Mouse (Mus musculus) CD4-positive helper T cell, adult 2 months (primary cell): ENCODE results near the gene Dnah1.

Experiments
- DNase-seq: peaks from one replicate; pipeline ENCODE4 v3.0.0-alpha.2; 2012; ENCODE audit warnings: low read depth, missing footprints, low spot score

Dnah1 gene

GRCm38 (mm10) chr14:31319546-31319945, 4.2 kb downstream of the Dnah1 start:
- no peak for DNase-seq

- DNase-seq: no peak
These were observed 5.9 kb downstream of the Dnah1 start for GRCm38 (mm10) chr14:31317754-31318153.

DNA sequence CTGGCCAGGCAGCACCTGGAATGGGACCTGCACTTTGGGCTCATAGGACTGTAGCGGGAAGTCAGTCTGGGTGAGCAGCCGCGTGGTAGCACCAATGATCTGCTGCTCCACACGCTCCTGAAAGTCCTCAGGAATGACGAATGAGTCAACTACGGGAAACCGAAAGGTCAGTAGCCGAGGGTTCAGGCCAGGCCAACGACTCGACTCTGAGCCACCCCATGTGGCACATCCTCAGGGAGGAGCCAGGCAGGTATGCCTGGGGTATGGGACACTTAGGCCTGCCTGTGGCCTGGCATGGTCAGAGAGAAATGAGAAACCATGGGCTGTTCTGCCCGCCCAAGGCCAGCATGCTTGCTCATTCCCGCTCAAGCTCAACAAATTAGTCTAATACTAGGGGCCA, 7.1 kb downstream of the Dnah1 start:
- no peak for DNase-seq

GRCm38 (mm10) chr14:31313192-31313591, 10.5 kb downstream of the Dnah1 start:
- no peak for DNase-seq

DNA sequence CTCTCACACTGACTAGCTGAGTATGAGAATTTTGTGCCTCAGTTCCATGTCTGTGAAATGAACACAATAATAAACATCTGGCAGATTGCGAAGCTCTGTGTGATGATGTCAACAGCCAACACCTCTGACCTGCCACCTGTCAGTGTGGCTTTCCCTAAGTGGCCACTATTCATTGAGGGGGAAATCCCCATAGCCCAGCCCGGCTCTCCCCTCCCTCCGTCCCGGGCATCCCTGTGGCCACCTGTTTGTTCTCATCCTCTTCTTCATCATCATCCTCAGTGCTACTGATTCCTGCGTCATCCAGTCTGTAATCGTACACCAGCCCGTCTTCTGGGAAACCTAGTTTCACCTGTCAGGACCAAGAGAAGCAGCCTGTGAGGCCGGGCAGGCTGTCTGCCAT, 38.0 kb downstream of the Dnah1 start:
- DNase-seq: no peak

GRCm38 (mm10) chr14:31272164-31272563, 51.5 kb downstream of the Dnah1 start:
- DNase-seq: peak; percentile 72

- no peak for DNase-seq
These were observed 52.6 kb downstream of the Dnah1 start for GRCm38 (mm10) chr14:31271121-31271520.

DNA sequence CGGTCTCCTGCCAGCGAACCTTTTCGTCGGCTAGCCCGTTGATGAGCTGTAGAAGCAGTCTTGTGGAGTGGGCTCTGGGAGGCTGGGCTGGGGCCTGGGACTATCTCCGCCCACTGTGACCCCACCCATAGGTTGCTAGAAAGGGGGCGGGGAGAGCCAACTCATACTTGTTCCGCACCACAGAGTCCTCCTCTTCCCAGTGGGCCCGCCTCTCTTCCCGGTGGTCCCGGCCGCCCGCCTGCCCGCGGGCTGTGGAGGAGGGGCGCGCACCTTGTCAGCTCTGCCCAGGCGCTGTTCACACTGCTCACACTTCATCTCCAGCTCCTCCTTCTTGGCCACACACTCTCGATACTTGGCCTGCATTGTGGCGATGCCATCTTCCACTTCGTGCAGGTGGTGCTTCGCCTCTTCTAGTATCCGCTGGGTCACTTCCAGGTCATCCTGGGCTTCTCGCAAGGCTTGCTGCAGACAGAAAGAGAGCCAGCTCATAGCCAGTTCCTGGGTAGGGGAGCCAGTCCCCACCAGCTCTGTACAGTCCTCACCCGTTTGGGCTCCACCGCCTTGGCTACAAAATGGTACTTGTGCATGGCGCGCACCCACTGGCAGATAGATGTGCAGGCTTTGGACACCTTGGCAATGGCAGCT, 54.1 kb downstream of the Dnah1 start:
- DNase-seq: no peak

DNA sequence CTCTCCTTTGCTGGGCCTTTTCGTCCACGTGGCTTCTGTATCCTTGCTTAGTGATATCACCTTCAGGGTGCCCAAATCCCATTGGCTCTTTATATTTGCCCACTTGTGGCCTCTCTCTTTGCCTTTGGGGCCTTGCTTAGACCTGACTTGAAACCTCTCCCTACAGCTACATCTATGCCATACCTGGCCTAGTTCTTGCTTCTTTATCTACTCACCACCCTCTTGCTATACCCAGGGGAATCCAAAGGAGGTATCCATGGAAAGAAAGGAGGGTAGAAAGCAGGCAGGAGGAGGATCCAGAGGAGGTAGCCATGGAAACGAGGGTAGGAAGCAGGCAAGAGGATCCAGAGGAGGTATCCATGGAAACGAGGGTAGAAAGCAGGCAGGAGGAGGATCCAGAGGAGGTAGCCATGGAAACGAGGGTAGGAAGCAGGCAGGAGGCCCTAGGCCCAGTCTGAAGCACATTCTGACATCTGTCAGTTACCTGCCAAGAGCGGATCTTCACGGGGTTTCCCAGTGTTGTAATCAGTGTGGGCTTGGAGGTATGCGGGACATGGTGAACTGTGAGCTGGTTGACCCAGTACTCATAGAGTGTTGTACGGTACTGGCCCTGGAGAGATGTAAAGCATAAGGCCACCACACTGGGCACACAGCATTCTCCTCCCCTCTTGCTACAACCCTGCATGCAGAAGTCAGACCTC, 55.2 kb downstream of the Dnah1 start:
- no peak for DNase-seq

- no peak for DNase-seq
These were observed 56.0 kb downstream of the Dnah1 start for GRCm38 (mm10) chr14:31267649-31268048.

DNA sequence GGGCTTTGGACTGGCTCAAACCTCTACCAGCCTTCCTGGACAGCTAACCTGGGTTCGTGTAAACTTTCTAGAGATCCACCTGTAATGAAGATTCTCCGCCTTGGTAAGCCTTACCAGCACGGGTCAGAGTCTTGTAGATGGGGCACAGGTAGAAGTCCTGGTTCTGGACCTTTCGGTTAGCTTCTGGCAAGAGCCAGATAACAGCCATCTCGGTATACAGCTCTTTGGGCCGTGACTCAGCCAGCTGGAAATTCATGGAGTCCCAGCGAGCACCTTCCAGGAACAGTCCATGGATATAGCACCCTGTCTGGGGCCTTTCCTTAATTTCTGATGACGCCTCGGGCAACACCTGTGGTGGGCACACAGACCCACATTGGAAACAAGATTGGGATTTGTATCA, 62.8 kb downstream of the Dnah1 start:
- no peak for DNase-seq

- DNase-seq: no peak
These were observed 63.3 kb downstream of the Dnah1 start for GRCm38 (mm10) chr14:31260374-31260773.

- DNase-seq: no peak
These were observed 65.1 kb downstream of the Dnah1 start for GRCm38 (mm10) chr14:31258476-31259050.

DNA sequence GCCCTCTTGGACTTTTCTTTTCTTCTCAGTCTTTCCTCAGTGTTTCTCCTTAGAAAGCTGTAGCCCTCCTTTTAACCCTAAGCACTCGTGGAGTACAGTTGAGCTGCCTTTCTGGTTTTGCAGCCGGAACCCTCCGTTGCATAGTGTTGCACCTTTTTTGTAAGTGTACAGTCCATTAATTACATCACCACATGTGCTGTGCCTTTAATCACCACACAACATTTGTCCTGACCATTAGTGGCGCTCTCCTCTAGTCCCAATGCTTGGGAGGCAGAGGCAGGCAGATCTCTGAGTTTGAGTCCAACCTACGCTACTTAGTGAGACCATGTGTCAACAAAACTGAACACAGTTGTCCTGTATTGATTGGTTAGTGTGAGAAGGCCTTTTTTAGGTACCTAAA, 71.6 kb downstream of the Dnah1 start:
- no peak for DNase-seq

DNA sequence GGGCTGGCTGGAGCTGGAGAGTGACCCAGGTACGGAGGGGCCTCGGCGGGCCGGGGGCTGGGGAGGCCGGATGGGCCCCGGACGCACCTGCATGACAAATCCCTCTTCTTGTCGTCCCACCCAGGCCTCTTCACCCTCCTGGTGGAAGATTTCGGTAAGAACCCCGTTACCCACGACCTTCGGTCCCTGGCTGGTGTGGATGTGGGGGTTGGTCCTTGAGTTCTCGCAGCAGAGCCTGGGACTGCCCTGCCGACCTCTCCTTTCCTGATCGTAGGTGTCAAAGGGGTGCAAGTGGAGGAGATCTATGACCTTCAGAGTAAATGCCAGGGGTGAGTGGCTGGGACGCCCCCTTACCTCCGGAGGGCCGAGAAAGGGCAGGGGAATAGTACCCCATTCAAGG, 72.1 kb downstream of the Dnah1 start:
- DNase-seq: no peak

DNA sequence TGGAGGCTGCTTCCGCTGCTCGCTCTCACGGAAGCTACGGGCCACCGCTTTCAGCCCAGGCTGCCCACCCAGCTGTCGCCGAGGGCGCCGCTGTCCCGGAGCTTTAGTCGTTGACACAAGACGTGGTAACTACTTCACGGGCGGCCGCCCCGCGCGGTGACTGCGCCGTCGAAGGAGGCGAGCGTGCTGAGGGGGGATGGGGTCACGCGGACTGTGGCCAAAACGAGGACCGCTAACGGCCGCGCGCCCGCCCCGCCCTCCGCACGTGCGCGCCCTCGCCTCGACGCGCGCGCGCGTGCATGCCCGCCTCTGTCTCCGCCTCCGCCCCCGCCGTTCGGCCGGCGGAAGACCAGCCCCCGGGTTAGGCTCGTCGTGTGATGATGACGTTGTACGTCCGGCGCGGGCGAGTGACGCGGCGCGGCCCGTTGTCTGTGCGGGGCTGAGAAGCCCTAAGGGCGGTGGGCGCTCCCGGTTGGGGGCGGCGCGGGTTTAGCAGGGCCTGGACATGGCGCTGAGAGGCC, 72.6 kb downstream of the Dnah1 start, which contains the start of the genes Phf7 and Bap1:
Gene Phf7, minus strand, starts transcription at position 234 of the 521 bp plus-strand sequence.
Gene Bap1, plus strand, starts transcription at position 367 of the 521 bp plus-strand sequence.
- DNase-seq: peak; percentile 97

GRCm38 (mm10) chr14:31250222-31251083, 73.2 kb downstream of the Dnah1 start:
- DNase-seq: no peak

GRCm38 (mm10) chr14:31248396-31248795, 75.3 kb downstream of the Dnah1 start:
- no peak for DNase-seq

DNA sequence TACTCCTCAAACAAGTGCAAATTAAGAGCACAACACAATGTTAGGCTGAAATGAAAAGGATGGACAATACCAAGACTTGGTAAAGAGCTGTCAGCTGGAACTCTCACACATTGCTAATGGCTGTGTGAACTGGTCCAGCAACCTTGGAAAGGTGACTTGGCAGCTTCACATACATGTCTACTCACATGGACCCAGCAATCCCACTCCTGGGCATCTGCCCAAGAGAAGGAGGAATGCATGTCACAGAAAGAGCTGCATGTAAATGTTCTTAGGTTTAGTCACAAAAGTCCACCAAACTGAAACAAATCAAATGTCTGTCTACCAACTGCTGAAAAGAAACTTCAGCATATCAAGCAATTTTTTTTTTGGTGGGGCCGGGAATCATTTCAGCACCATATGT, 77.8 kb downstream of the Dnah1 start:
- DNase-seq: no peak

- no peak for DNase-seq
These were observed 78.9 kb downstream of the Dnah1 start for GRCm38 (mm10) chr14:31244777-31245176.

- DNase-seq: no peak
These were observed 83.2 kb downstream of the Dnah1 start for GRCm38 (mm10) chr14:31240528-31240927.
